Mouse (Mus musculus) testis, adult 2 months (tissue): Measurements from ENCODE around the gene Thada.

ENCODE experiments used
- CTCF ChIP-seq: fragments of 200-500 bp; IDR thresholded peaks from 2 replicates; pipeline ENCODE4 v1.5.1; 2012; ENCODE audit warnings: low read depth, mild to moderate bottlenecking, inconsistent platforms, low read length, moderate library complexity; ENCODE audit not compliant: control insufficient read depth, insufficient read depth, insufficient replicate concordance
- POLR2A ChIP-seq: fragments of 200-500 bp; IDR thresholded peaks from 2 replicates; pipeline ENCODE4 v1.6.1; 2012; ENCODE audit warnings: low read depth, mild to moderate bottlenecking, inconsistent platforms, low read length, moderate library complexity; ENCODE audit not compliant: control insufficient read depth

- TF ChIP-seq CTCF (no peak), POLR2A (no peak)
Measured at GRCm38 (mm10) chr17:84264305-84264704, 201.7 kb downstream of the Thada start.
